In genomic region chr1:64796867-64797582, GRCm38 (mm10) we compare ENCODE assay signal across 14 mouse cellular contexts. TPM values are rescaled to one million over a fixed set of nuclear protein-coding genes. Genes with fewer than 3 reads are reported as not detected.
DNase-seq lines count a peak whose midpoint lies in the region; ATAC-seq and TF ChIP-seq lines count a peak whose summit lies in the region.
"Had no signal": no experiment of that assay in that cellular context is flagged by ENCODE, and none has a peak within 500 bp of the region (broad histone marks: within the 10 kb centered on the region; RNA-seq: fewer than 3 reads in every experiment).

No protein-coding gene starts in this region.

- peak; percentile 25 to 32 for DNase-seq in B cell, adult 2 months
- DNase-seq in G1E (ENCODE audit: low spot score): peak; percentile 22
- no peak for DNase-seq in urinary bladder, adult 18-20 months (ENCODE audit: low spot score in 2 of 2)
- DNase-seq in cerebellum, postnatal 4 days (ENCODE audit: low spot score in 2 of 2): no peak
- DNase-seq in urinary bladder, postnatal 36 days (ENCODE audit: low spot score in 2 of 2): no peak
- DNase-seq: kidney, postnatal 4 days; left cerebral cortex, postnatal 4 days; lung, adult 18-20 months had no signal

- H3K27ac ChIP-seq in kidney, embryonic 14.5 days (ENCODE audit: low read depth, low read length): no peak overlapping the region
- H3K27ac ChIP-seq: heart, embryonic 10.5 days; hindbrain, embryonic 12.5 days; midbrain, embryonic 15.5 days had no signal

- no peak for TF ChIP-seq CTCF in G1E (IDR thresholded peaks at IDR 0.05; ENCODE audit: low read depth, low read length)

- H3K9ac ChIP-seq in kidney, embryonic 14.5 days (ENCODE audit: low read depth, low read length): no peak overlapping the region
- H3K9ac ChIP-seq: hindbrain, embryonic 12.5 days; midbrain, embryonic 15.5 days had no signal

- peaks cover 18% of the 10 kb centered on the region for H3K27me3 ChIP-seq in G1E (ENCODE audit: insufficient read depth, low read length)
- H3K27me3 ChIP-seq in kidney, embryonic 14.5 days (ENCODE audit: control insufficient read depth, insufficient read depth, low read length): no peaks in the 10 kb centered on the region
- H3K27me3 ChIP-seq: hindbrain, embryonic 12.5 days; midbrain, embryonic 15.5 days had no signal

- peaks cover 21% of the 10 kb centered on the region for H3K36me3 ChIP-seq in G1E (replicated peaks)
- H3K36me3 ChIP-seq in kidney, embryonic 14.5 days (ENCODE audit: control insufficient read depth, insufficient read depth, low read length): no peaks in the 10 kb centered on the region
- H3K36me3 ChIP-seq: hindbrain, embryonic 12.5 days; midbrain, embryonic 15.5 days had no signal

- peak; percentile 66 for ATAC-seq in G1E (ENCODE audit: extremely low read depth, insufficient number of reproducible peaks, low FRiP score, poor library complexity, severe bottlenecking)
- peak; percentile 93 to 98 for ATAC-seq in hematopoietic stem cell, adult 5-6 weeks (replicated peaks in 1 of 2; ENCODE audit: insufficient read depth in 1 of 2, low FRiP score in 2 of 2, low TSS enrichment in 1 of 2, low read depth in 1 of 2, poor library complexity in 2 of 2, severe bottlenecking in 2 of 2)
- peak; percentile 89 for ATAC-seq in monocyte, adult 5-6 weeks (replicated peaks; ENCODE audit: insufficient number of reproducible peaks, low FRiP score, low TSS enrichment, poor library complexity, severe bottlenecking)
- ATAC-seq in kidney, embryonic 14.5 days (ENCODE audit: low FRiP score, low TSS enrichment): no peak
- ATAC-seq: midbrain, embryonic 15.5 days had no signal

- peaks cover 45% of the 10 kb centered on the region for H3K4me1 ChIP-seq in G1E (ENCODE audit: insufficient read depth, low read depth, low read length)
- peaks cover 4% of the 10 kb centered on the region for H3K4me1 ChIP-seq in kidney, embryonic 14.5 days (ENCODE audit: control insufficient read depth, insufficient read depth, low read length)

- H3K9me3 ChIP-seq in G1E (replicated peaks): no peaks in the 10 kb centered on the region
- no peaks in the 10 kb centered on the region for H3K9me3 ChIP-seq in kidney, embryonic 14.5 days (ENCODE audit: control insufficient read depth, low read length)
- H3K9me3 ChIP-seq: heart, embryonic 10.5 days; hindbrain, embryonic 12.5 days; midbrain, embryonic 15.5 days had no signal

- H3K4me3 ChIP-seq in G1E (ENCODE audit: low read depth, low read length): peak overlapping the region; percentile 34; the same call in 1 of the 2 replicates
- H3K4me3 ChIP-seq in kidney, embryonic 14.5 days (ENCODE audit: low read length): no peak overlapping the region
- H3K4me3 ChIP-seq: heart, embryonic 10.5 days; hindbrain, embryonic 12.5 days; midbrain, embryonic 15.5 days had no signal

- 87% methylated on average over 6 of the region's 6 CpGs for WGBS in kidney, embryonic 14.5 days

- H3K4me2 ChIP-seq in kidney, embryonic 14.5 days (replicated peaks; ENCODE audit: low read depth, low read length): no peak overlapping the region
- H3K4me2 ChIP-seq: hindbrain, embryonic 12.5 days; midbrain, embryonic 15.5 days had no signal

RNA-seq across cellular contexts. Expression of gene Fzd5, which starts 59.5 kb away (rescaled TPM):
- total RNA-seq in G1E (2014; fragmentation: Nextera tagmentation) (8.6 and 9.6 TPM in 2 replicates), G1E (2017) (3.1 and 4.4 TPM in 2 replicates)
- polyA plus RNA-seq in G1E (2012): 23.2 and 24.0 TPM in 2 replicates
- total RNA-seq in hematopoietic stem cell, adult 5-6 weeks (2017): 4.2 and 4.3 TPM in 2 replicates
- total RNA-seq in monocyte, adult 5-6 weeks (2017): 4.8 to 20.0 TPM (median 6.9 TPM) in 3 replicates
- 1.8 and 2.3 TPM in 2 replicates for polyA plus RNA-seq in kidney, embryonic 14.5 days (2014; fragmentation: Nextera tagmentation; extraction: Ambion mirVana)

Comparison
In these comparisons a context has a peak if more than half of its experiments do, and no peak if none do; other contexts are left out.
1. DNase-seq: peak in B cell, adult 2 months (2 of 2) and G1E (single experiment); none in urinary bladder, adult 18-20 months (0 of 2), cerebellum, postnatal 4 days (0 of 2) and urinary bladder, postnatal 36 days (0 of 2).